In genomic region chr6:30390271-30390670, GRCm38 (mm10) we compare ENCODE assay signal across 8 mouse cellular contexts. TPM values are rescaled to one million over a fixed set of nuclear protein-coding genes. Genes with fewer than 3 reads are reported as not detected.
DNase-seq lines count a peak whose midpoint lies in the region; ATAC-seq and TF ChIP-seq lines count a peak whose summit lies in the region.
"Not testable (repeated sequence)": the region's sequence is repeated elsewhere in the genome, so short reads cannot be mapped to it uniquely, and the experiment has no call there.

No protein-coding gene starts in this region.

- 20% methylated on average over 4 of the region's 4 CpGs for WGBS in embryonic facial prominence, embryonic 13.5 days
- WGBS in hindbrain, embryonic 13.5 days, result 27% methylated on average over 4 of the region's 4 CpGs
- WGBS in kidney, embryonic 16.5 days, result 21% methylated on average over 4 of the region's 4 CpGs
- WGBS in liver, embryonic 13.5 days (ENCODE audit: insufficient replicate concordance), result 14% methylated on average over 4 of the region's 4 CpGs
- 22% methylated on average over 4 of the region's 4 CpGs for WGBS in midbrain, embryonic 11.5 days
- WGBS in olfactory bulb, adult 2 months, result 20% methylated on average over 4 of the region's 4 CpGs

- H3K27me3 ChIP-seq in E14TG2a.4 (ENCODE audit: insufficient read depth, low read length); embryonic facial prominence, embryonic 13.5 days; hindbrain, embryonic 13.5 days; kidney, embryonic 16.5 days (ENCODE audit: insufficient read depth, low read length); liver, embryonic 13.5 days; midbrain, embryonic 11.5 days (ENCODE audit: control insufficient read depth, insufficient read depth, low read length): not testable (repeated sequence)

- peak overlapping the region; percentile 53 for H3K4me2 ChIP-seq in embryonic facial prominence, embryonic 13.5 days
- H3K4me2 ChIP-seq in hindbrain, embryonic 13.5 days, result peak overlapping the region; percentile 50
- H3K4me2 ChIP-seq in kidney, embryonic 16.5 days (replicated peaks; ENCODE audit: low read depth, low read length), result peak overlapping the region; percentile 53
- H3K4me2 ChIP-seq in liver, embryonic 13.5 days, result peak overlapping the region; percentile 70
- H3K4me2 ChIP-seq in midbrain, embryonic 11.5 days, result peak overlapping the region; percentile 40

- H3K36me3 ChIP-seq in E14TG2a.4 (ENCODE audit: insufficient read depth, low read length), result peaks cover 27% of the 10 kb centered on the region
- H3K36me3 ChIP-seq in embryonic facial prominence, embryonic 13.5 days, result peaks cover 22% of the 10 kb centered on the region
- peaks cover 21% of the 10 kb centered on the region for H3K36me3 ChIP-seq in hindbrain, embryonic 13.5 days
- H3K36me3 ChIP-seq in kidney, embryonic 16.5 days (ENCODE audit: insufficient read depth, low read length), result peaks cover 19% of the 10 kb centered on the region
- H3K36me3 ChIP-seq in liver, embryonic 13.5 days, result peaks cover 20% of the 10 kb centered on the region
- H3K36me3 ChIP-seq in midbrain, embryonic 11.5 days (ENCODE audit: control insufficient read depth, insufficient read depth, low read length), result not testable (repeated sequence)

- not testable (repeated sequence) for TF ChIP-seq POLR2A in olfactory bulb, adult 2 months (IDR thresholded peaks at IDR 0.05; ENCODE audit: insufficient read depth, low read depth, low read length)

- not testable (repeated sequence) for ATAC-seq in embryonic facial prominence, embryonic 13.5 days (ENCODE audit: insufficient number of reproducible peaks, insufficient read depth, low FRiP score, low TSS enrichment, low read depth); hindbrain, embryonic 13.5 days (ENCODE audit: low FRiP score); liver, embryonic 13.5 days (ENCODE audit: low read depth); midbrain, embryonic 11.5 days (ENCODE audit: low FRiP score)
- 0 out of 2 replicates have a peak, but pooled peaks have one; percentile 2 for ATAC-seq in kidney, embryonic 16.5 days (ENCODE audit: low FRiP score, low TSS enrichment)

- peak overlapping the region; percentile 72; the same call in 1 of the 2 replicates for H3K27ac ChIP-seq in embryonic facial prominence, embryonic 13.5 days
- peak overlapping the region; percentile 86 for H3K27ac ChIP-seq in gastrocnemius, adult 2 months
- peak overlapping the region; percentile 80; the same call in 1 of the 2 replicates for H3K27ac ChIP-seq in hindbrain, embryonic 13.5 days
- peak overlapping the region; percentile 44; the same call in 1 of the 2 replicates for H3K27ac ChIP-seq in kidney, embryonic 16.5 days (ENCODE audit: low read length)
- not testable (repeated sequence) for H3K27ac ChIP-seq in liver, embryonic 13.5 days; midbrain, embryonic 11.5 days (ENCODE audit: low read depth, low read length); olfactory bulb, adult 2 months (ENCODE audit: insufficient read depth, low read depth, low read length)

- not testable (repeated sequence) for DNase-seq in gastrocnemius, adult 2 months; liver, embryonic 13.5 days
- DNase-seq in midbrain, embryonic 11.5 days (ENCODE audit: low spot score, missing footprints), result peak; percentile 65

- H3K9me3 ChIP-seq in E14TG2a.4 (ENCODE audit: low read length); embryonic facial prominence, embryonic 13.5 days; hindbrain, embryonic 13.5 days; kidney, embryonic 16.5 days (ENCODE audit: low read length); liver, embryonic 13.5 days (replicated peaks); midbrain, embryonic 11.5 days (ENCODE audit: control insufficient read depth, low read length): not testable (repeated sequence)

- H3K4me3 ChIP-seq in E14TG2a.4 (replicated peaks; ENCODE audit: low read length), result peak overlapping the region; percentile 94
- peak overlapping the region; percentile 80 for H3K4me3 ChIP-seq in embryonic facial prominence, embryonic 13.5 days
- peak overlapping the region; percentile 97 for H3K4me3 ChIP-seq in gastrocnemius, adult 2 months
- peak overlapping the region; percentile 76 for H3K4me3 ChIP-seq in hindbrain, embryonic 13.5 days
- peak overlapping the region; percentile 73 for H3K4me3 ChIP-seq in kidney, embryonic 16.5 days (ENCODE audit: low read length)
- H3K4me3 ChIP-seq in liver, embryonic 13.5 days (replicated peaks), result peak overlapping the region; percentile 83
- H3K4me3 ChIP-seq in midbrain, embryonic 11.5 days (ENCODE audit: low read depth, low read length), result peak overlapping the region; percentile 65
- H3K4me3 ChIP-seq in olfactory bulb, adult 2 months (ENCODE audit: insufficient read depth, low read depth, low read length), result peak overlapping the region; percentile 94

- peak overlapping the region; percentile 85 for H3K9ac ChIP-seq in embryonic facial prominence, embryonic 13.5 days
- H3K9ac ChIP-seq in hindbrain, embryonic 13.5 days, result peak overlapping the region; percentile 81
- peak overlapping the region; percentile 75 for H3K9ac ChIP-seq in kidney, embryonic 16.5 days (replicated peaks; ENCODE audit: low read length)
- peak overlapping the region; percentile 85 for H3K9ac ChIP-seq in liver, embryonic 13.5 days
- H3K9ac ChIP-seq in midbrain, embryonic 11.5 days (ENCODE audit: low read length), result peak overlapping the region; percentile 81

- intact Hi-C loops in gastrocnemius, adult 2 months (cut with DNase I), result not testable (repeated sequence)

- peaks cover 10% of the 10 kb centered on the region for H3K4me1 ChIP-seq in E14TG2a.4 (replicated peaks; ENCODE audit: low read depth, low read length)
- H3K4me1 ChIP-seq in embryonic facial prominence, embryonic 13.5 days; hindbrain, embryonic 13.5 days (replicated peaks); kidney, embryonic 16.5 days (ENCODE audit: insufficient read depth, low read length); midbrain, embryonic 11.5 days (ENCODE audit: control insufficient read depth, insufficient read depth, low read length); olfactory bulb, adult 2 months (ENCODE audit: control insufficient read depth, insufficient read depth, low read length): not testable (repeated sequence)
- peaks cover 12% of the 10 kb centered on the region for H3K4me1 ChIP-seq in liver, embryonic 13.5 days (replicated peaks)

- not testable (repeated sequence) for TF ChIP-seq CTCF in E14TG2a.4 (conservative IDR thresholded peaks at IDR 0.05; ENCODE audit: low read length); gastrocnemius, adult 2 months (IDR thresholded peaks at IDR 0.05); olfactory bulb, adult 2 months (IDR thresholded peaks at IDR 0.05; ENCODE audit: insufficient read depth, low read depth, low read length)

RNA-seq across cellular contexts. Expression of gene Zc3hc1, which starts 0.6 kb away (rescaled TPM):
- 64.5 and 74.0 TPM in 2 replicates for polyA plus RNA-seq in embryonic facial prominence, embryonic 13.5 days (2015; fragmentation: Nextera tagmentation; extraction: Ambion mirVana)
- total RNA-seq in gastrocnemius, adult 2 months (2021), result 10 to 100 TPM; 15.5 to 19.3 TPM
- polyA plus RNA-seq in hindbrain, embryonic 13.5 days (2015; fragmentation: Nextera tagmentation; extraction: Ambion mirVana), result 64.9 and 71.4 TPM in 2 replicates
- polyA plus RNA-seq in kidney, embryonic 16.5 days (2015; fragmentation: Nextera tagmentation; extraction: Ambion mirVana), result 69.8 and 71.7 TPM in 2 replicates
- 33.4 and 33.8 TPM in 2 replicates for polyA plus RNA-seq in liver, embryonic 13.5 days (2015; fragmentation: Nextera tagmentation; extraction: Ambion mirVana)
- 75.4 and 76.8 TPM in 2 replicates for polyA plus RNA-seq in midbrain, embryonic 11.5 days (2014; fragmentation: Nextera tagmentation; extraction: Ambion mirVana)
- polyA plus RNA-seq in olfactory bulb, adult 2 months (2012; ENCODE audit: insufficient read depth, insufficient read length, low replicate concordance, missing spikeins), result not detected in 2 replicates

RNA-seq across cellular contexts. Expression of gene Klhdc10, which starts 11.4 kb away (rescaled TPM):
- polyA plus RNA-seq in embryonic facial prominence, embryonic 13.5 days (2015; fragmentation: Nextera tagmentation; extraction: Ambion mirVana), result 22.3 and 26.3 TPM in 2 replicates
- 10 to 100 TPM; 35.8 to 44.4 TPM for total RNA-seq in gastrocnemius, adult 2 months (2021)
- polyA plus RNA-seq in hindbrain, embryonic 13.5 days (2015; fragmentation: Nextera tagmentation; extraction: Ambion mirVana), result 32.9 and 34.2 TPM in 2 replicates
- 26.8 and 30.2 TPM in 2 replicates for polyA plus RNA-seq in kidney, embryonic 16.5 days (2015; fragmentation: Nextera tagmentation; extraction: Ambion mirVana)
- polyA plus RNA-seq in liver, embryonic 13.5 days (2015; fragmentation: Nextera tagmentation; extraction: Ambion mirVana), result 8.2 and 9.4 TPM in 2 replicates
- polyA plus RNA-seq in midbrain, embryonic 11.5 days (2014; fragmentation: Nextera tagmentation; extraction: Ambion mirVana), result 28.3 and 28.8 TPM in 2 replicates
- polyA plus RNA-seq in olfactory bulb, adult 2 months (2012; ENCODE audit: insufficient read depth, insufficient read length, low replicate concordance, missing spikeins), result not detected in 2 replicates
